Mouse (Mus musculus) kidney, adult 18-20 months (tissue): ENCODE results near the gene Gm15056.

ENCODE experiments used
- DNase-seq: peaks from one replicate; pipeline ENCODE4 v3.0.0; 2021

Gm15056 gene

DNA sequence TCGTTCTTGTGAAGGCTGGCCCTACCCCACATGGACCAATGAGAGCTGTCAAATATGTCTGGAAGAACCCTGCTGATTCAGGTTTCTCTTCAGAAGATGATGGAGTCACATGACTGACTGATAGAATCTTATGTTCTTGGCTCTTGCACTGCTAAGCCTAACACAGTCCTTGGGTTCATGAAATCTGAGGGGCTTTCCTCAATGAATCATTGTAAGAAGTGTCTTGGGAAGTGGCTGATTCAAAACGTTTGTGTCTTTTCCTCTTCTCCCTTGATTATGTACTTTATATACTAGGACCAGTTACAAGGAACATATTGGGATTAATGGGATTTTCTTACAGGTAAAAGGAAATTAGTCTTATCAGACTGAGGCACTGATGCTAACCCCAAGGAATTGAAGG, at the start of gene Gm15056:
TSS of gene Gm15056 (minus strand) at position 101 of the 400 bp plus-strand sequence.
- DNase-seq = no peak

GRCm38 (mm10) chr8:20944610-20945009, 42.2 kb upstream of the Gm15056 start, which contains the start of gene AY761185:
TSS of gene AY761185 (minus strand) at chr8:20944710.
- DNase-seq = no peak

DNA sequence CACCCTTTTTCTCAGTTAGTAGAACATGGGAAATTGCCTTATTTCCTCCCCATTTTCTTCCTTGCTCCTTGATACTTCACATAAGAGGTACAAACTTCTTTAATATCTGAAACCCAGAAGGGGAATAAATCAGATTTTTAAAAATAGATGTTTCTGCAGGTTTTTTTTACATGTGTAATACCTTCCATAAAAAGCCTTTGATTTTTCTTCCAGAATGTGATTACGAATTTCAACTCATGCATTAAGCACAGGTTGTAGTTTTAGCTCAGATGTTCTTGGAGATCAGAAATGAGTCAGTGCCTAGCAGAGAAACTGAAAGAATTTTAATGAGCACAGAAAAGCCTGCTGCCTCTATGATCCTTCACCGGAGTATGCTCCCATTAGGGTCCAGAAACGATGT, 19.5 kb upstream of the Gm15056 start, which contains the start of gene Gm6040:
TSS of gene Gm6040 (minus strand) at position 101 of the 400 bp plus-strand sequence.
- DNase-seq = no peak

- no peak for DNase-seq
These were observed 9.9 kb upstream of the Gm15056 start for GRCm38 (mm10) chr8:20912288-20912687.

- DNase-seq = no peak
These were observed 5.8 kb upstream of the Gm15056 start for GRCm38 (mm10) chr8:20908256-20908655.

GRCm38 (mm10) chr8:20907119-20907518, 4.7 kb upstream of the Gm15056 start:
- no peak for DNase-seq

- DNase-seq = no peak
These were observed 10.1 kb downstream of the Gm15056 start, which contains the start of gene Defb33 for GRCm38 (mm10) chr8:20892369-20892768. TSS of gene Defb33 (plus strand) at chr8:20892669.

DNA sequence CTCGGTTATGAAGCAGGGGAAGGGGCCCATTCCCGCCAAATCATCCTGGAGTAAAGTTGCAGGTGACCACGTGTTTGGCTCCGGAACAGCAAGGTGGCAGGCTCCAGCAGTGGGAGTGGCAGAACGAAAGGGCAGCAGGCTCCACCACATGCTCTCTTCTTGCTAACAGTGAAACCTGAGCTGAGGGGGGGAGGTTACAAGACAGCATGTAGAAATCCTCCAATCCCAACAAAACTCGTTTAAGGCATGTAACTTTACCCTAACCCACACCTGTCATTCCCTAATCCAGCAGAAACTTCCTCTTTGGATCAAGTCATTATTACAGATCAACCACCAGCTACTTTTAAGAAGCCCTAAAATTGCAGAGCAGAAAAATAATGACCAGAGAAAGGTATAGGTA, 27.8 kb downstream of the Gm15056 start:
- no peak for DNase-seq
